Mouse (Mus musculus): ENCODE results near the gene Lca5l.

Gene Lca5l

GRCm38 (mm10) chr16:96191531-96192506 is at the start of gene Lca5l:
Lca5l (minus strand) TSS chr16:96192271.
- DNase-seq, result peak; percentile 99

GRCm38 (mm10) chr16:96235366-96235970 is 43.4 kb upstream of the Lca5l start, which contains the start of gene B3galt5:
B3galt5 (plus strand) TSS chr16:96235801.
- no peak for DNase-seq

- DNase-seq, result no peak
Observed at GRCm38 (mm10) chr16:96233996-96234395, 41.9 kb upstream of the Lca5l start.

- no peak for DNase-seq
Observed at GRCm38 (mm10) chr16:96231974-96232373, 39.9 kb upstream of the Lca5l start.

- DNase-seq, result no peak
Observed at GRCm38 (mm10) chr16:96231251-96231650, 39.2 kb upstream of the Lca5l start.

GRCm38 (mm10) chr16:96230411-96230810 is 38.3 kb upstream of the Lca5l start:
- DNase-seq, result peak; percentile 47 to 71

- no peak for DNase-seq
Observed at GRCm38 (mm10) chr16:96229044-96229555, 37.0 kb upstream of the Lca5l start.

- no peak for DNase-seq
Observed at GRCm38 (mm10) chr16:96228438-96228837, 36.4 kb upstream of the Lca5l start.

GRCm38 (mm10) chr16:96222452-96222851 is 30.4 kb upstream of the Lca5l start:
- no peak for DNase-seq

- no peak for DNase-seq
Observed at GRCm38 (mm10) chr16:96221959-96222358, 29.9 kb upstream of the Lca5l start.

GRCm38 (mm10) chr16:96221491-96221890 is 29.4 kb upstream of the Lca5l start:
- no peak for DNase-seq

- no peak for DNase-seq
Observed at GRCm38 (mm10) chr16:96213027-96213426, 21.0 kb upstream of the Lca5l start.

- no peak for DNase-seq
Observed at GRCm38 (mm10) chr16:96210856-96211255, 18.8 kb upstream of the Lca5l start.

- DNase-seq, result no peak
Observed at GRCm38 (mm10) chr16:96209789-96210188, 17.7 kb upstream of the Lca5l start.

- no peak for DNase-seq
Observed at GRCm38 (mm10) chr16:96201485-96202232, 9.6 kb upstream of the Lca5l start.

- no peak for DNase-seq
Observed at GRCm38 (mm10) chr16:96200702-96201028, 8.6 kb upstream of the Lca5l start.

- peak; percentile 74 for DNase-seq
Observed at GRCm38 (mm10) chr16:96199913-96200701, 8.0 kb upstream of the Lca5l start, which contains the start of gene Sh3bgr. Sh3bgr (plus strand) TSS chr16:96200450.

- DNase-seq, result no peak
Observed at GRCm38 (mm10) chr16:96187619-96188018, 4.5 kb downstream of the Lca5l start.

- DNase-seq, result no peak
Observed at GRCm38 (mm10) chr16:96179156-96179555, 12.9 kb downstream of the Lca5l start.

GRCm38 (mm10) chr16:96175399-96175798 is 16.7 kb downstream of the Lca5l start:
- DNase-seq, result peak; percentile 80 to 86

GRCm38 (mm10) chr16:96173648-96174047 is 18.4 kb downstream of the Lca5l start:
- no peak for DNase-seq

- DNase-seq, result no peak
Observed at GRCm38 (mm10) chr16:96168837-96169236, 23.2 kb downstream of the Lca5l start.
